Mouse (Mus musculus) stomach, postnatal 0 days (tissue): ENCODE results near the gene Tenm4. TPM values are rescaled to one million over a fixed set of nuclear protein-coding genes. Genes with fewer than 3 reads are reported as not detected.
A peak's percentile ranks its signal among the peaks of the same experiment; 100 is the strongest.

Experiments
- ATAC-seq: fragments of 200-750 bp; cut with Nextera tagmentation; 2 replicates; pipeline ENCODE4 v1.8.0; 2017; ENCODE audit not compliant: low FRiP score, low TSS enrichment
- DNase-seq: peaks from one replicate; pipeline ENCODE4 v3.0.0-alpha.2; 2016; ENCODE audit warnings: low spot score
- H3K27ac ChIP-seq: fragments of 300-500 bp; sonication (generic); replicated peaks from 2 replicates; pipeline ENCODE4 v1.5.1; 2014; ENCODE audit warnings: mild to moderate bottlenecking, control low read depth
- H3K27me3 ChIP-seq: fragments of 300-500 bp; sonication (generic); 2 replicates; pipeline ENCODE4 v1.6.1; 2014; ENCODE audit warnings: low read length; ENCODE audit not compliant: control insufficient read depth, insufficient read depth
- H3K36me3 ChIP-seq: fragments of 300-500 bp; sonication (generic); 2 replicates; pipeline ENCODE4 v1.6.1; 2014; ENCODE audit warnings: low read length, mixed read lengths; ENCODE audit not compliant: control insufficient read depth, insufficient read depth
- H3K4me1 ChIP-seq: fragments of 300-500 bp; sonication (generic); replicated peaks from 2 replicates; pipeline ENCODE4 v1.6.1; 2014; ENCODE audit warnings: antibody characterized with exemption; ENCODE audit not compliant: control insufficient read depth, insufficient read depth
- H3K4me2 ChIP-seq: fragments of 300-500 bp; sonication (generic); replicated peaks from 2 replicates; pipeline ENCODE4 v1.6.1; 2014; ENCODE audit warnings: low read depth, mild to moderate bottlenecking, control low read depth, moderate library complexity
- H3K4me3 ChIP-seq: fragments of 300-500 bp; sonication (generic); 2 replicates; pipeline ENCODE4 v1.5.1; 2014; ENCODE audit warnings: low read depth, low read length, control low read depth
- H3K9ac ChIP-seq: fragments of 300-500 bp; sonication (generic); 2 replicates; pipeline ENCODE4 v1.6.1; 2014; ENCODE audit warnings: mild to moderate bottlenecking, low read length, control low read depth, mixed read lengths
- H3K9me3 ChIP-seq: fragments of 300-500 bp; sonication (generic); 2 replicates; pipeline ENCODE4 v1.6.1; 2016; ENCODE audit warnings: low read length; ENCODE audit not compliant: control insufficient read depth
- CTCF ChIP-seq: IDR thresholded peaks from 2 replicates; pipeline ENCODE4 v1.5.1; 2016; ENCODE audit warnings: antibody characterized with exemption, low read depth, mild to moderate bottlenecking, moderate library complexity
- EP300 ChIP-seq: optimal IDR thresholded peaks from 2 replicates; pipeline ENCODE3; 2016; ENCODE audit warnings: antibody characterized with exemption
- WGBS: fragments of 180-500 bp; shearing (Covaris S2); extraction: QIAGEN DNeasy Blood & Tissue Kit; methylation state at CpG from one replicate; pipeline ENCODE4 v1.1.7; 2014; 5-methylcytosine and 5-hydroxymethylcytosine counted together
- polyA plus RNA-seq: library from polyadenylated mRNA; unstranded; fragments of >200 nt; fragmentation: Nextera tagmentation; extraction: Ambion mirVana; gene quantifications from 2 replicates; pipeline ENCODE4 v1.2.1, GENCODE M21; 2015

The Tenm4 gene
- polyA plus RNA-seq, 1 experiment from 2014 or later = 7.2 TPM

- Histone ChIP-seq H3K9ac (no peak overlapping the region), H3K36me3 (no peaks in the 10 kb centered on the region), H3K9me3 (no peaks in the 10 kb centered on the region), H3K4me1 (no peaks in the 10 kb centered on the region), H3K4me3 (no peak overlapping the region), H3K27ac (0 out of 2 replicates have a peak overlapping the region, but pooled peaks have one; percentile 8), H3K27me3 (no peaks in the 10 kb centered on the region), H3K4me2 (no peak overlapping the region)
- no peak for DNase-seq
- ATAC-seq = peak; percentile 47; the same call in 1 of the 2 replicates
- TF ChIP-seq EP300 (no peak), CTCF (no peak)
- WGBS = 61% methylated on average over 1 of the region's 1 CpGs
Measured at GRCm38 (mm10) chr7:96633008-96633407, 462.0 kb downstream of the Tenm4 start.

GRCm38 (mm10) chr7:96635830-96636440 lies 464.9 kb downstream of the Tenm4 start:
- no peak overlapping the region for H3K4me3 ChIP-seq
- ATAC-seq = no peak
- TF ChIP-seq CTCF (no peak), EP300 (no peak)
- H3K36me3 ChIP-seq = no peaks in the 10 kb centered on the region
- H3K4me2 ChIP-seq = no peak overlapping the region
- no peaks in the 10 kb centered on the region for H3K9me3 ChIP-seq
- no peak overlapping the region for H3K9ac ChIP-seq
- no peaks in the 10 kb centered on the region for H3K27me3 ChIP-seq
- no peak overlapping the region for H3K27ac ChIP-seq
- H3K4me1 ChIP-seq = no peaks in the 10 kb centered on the region
- no peak for DNase-seq
- 60% methylated on average over 7 of the region's 7 CpGs for WGBS

GRCm38 (mm10) chr7:96643461-96644204 lies 472.6 kb downstream of the Tenm4 start:
- ATAC-seq = peak; percentile 68; the same call in 1 of the 2 replicates
- TF ChIP-seq CTCF (no peak), EP300 (no peak)
- peak overlapping the region; percentile 45 for H3K4me2 ChIP-seq
- peak overlapping the region; percentile 8 for H3K4me3 ChIP-seq
- no peaks in the 10 kb centered on the region for H3K9me3 ChIP-seq
- H3K4me1 ChIP-seq = 0 out of 2 replicates have a peak, but pooled peaks cover 4% of the 10 kb centered on the region
- peak; percentile 54 for DNase-seq
- 6% methylated on average over 27 of the region's 27 CpGs for WGBS
- H3K9ac ChIP-seq = no peak overlapping the region
- H3K27me3 ChIP-seq = no peaks in the 10 kb centered on the region
- H3K27ac ChIP-seq = no peak overlapping the region
- no peaks in the 10 kb centered on the region for H3K36me3 ChIP-seq

GRCm38 (mm10) chr7:96644205-96644531 lies 473.1 kb downstream of the Tenm4 start:
- 0 out of 2 replicates have a peak, but pooled peaks cover 4% of the 10 kb centered on the region for H3K4me1 ChIP-seq
- H3K9ac ChIP-seq = no peak overlapping the region
- H3K9me3 ChIP-seq = no peaks in the 10 kb centered on the region
- no peaks in the 10 kb centered on the region for H3K36me3 ChIP-seq
- peak overlapping the region; percentile 8; the same call in 1 of the 2 replicates for H3K4me3 ChIP-seq
- H3K27ac ChIP-seq = no peak overlapping the region
- H3K27me3 ChIP-seq = no peaks in the 10 kb centered on the region
- no peak for ATAC-seq
- 15% methylated on average over 7 of the region's 7 CpGs for WGBS
- TF ChIP-seq CTCF (no peak), EP300 (no peak)
- DNase-seq = no peak
- H3K4me2 ChIP-seq = peak overlapping the region; percentile 45

GRCm38 (mm10) chr7:96647657-96648056 lies 476.6 kb downstream of the Tenm4 start:
- no peak for ATAC-seq
- Histone ChIP-seq H3K4me3 (no peak overlapping the region), H3K27ac (no peak overlapping the region), H3K4me1 (0 out of 2 replicates have a peak, but pooled peaks cover 4% of the 10 kb centered on the region), H3K9ac (no peak overlapping the region), H3K27me3 (no peaks in the 10 kb centered on the region), H3K4me2 (no peak overlapping the region), H3K9me3 (no peaks in the 10 kb centered on the region), H3K36me3 (no peaks in the 10 kb centered on the region)
- DNase-seq = no peak
- no peak for TF ChIP-seq CTCF
- TF ChIP-seq EP300 = no peak
- 53% methylated on average over 4 of the region's 4 CpGs for WGBS

- Histone ChIP-seq H3K9me3 (no peaks in the 10 kb centered on the region), H3K27ac (no peak overlapping the region), H3K4me2 (no peak overlapping the region), H3K27me3 (no peaks in the 10 kb centered on the region), H3K36me3 (no peaks in the 10 kb centered on the region), H3K4me3 (no peak overlapping the region), H3K4me1 (0 out of 2 replicates have a peak, but pooled peaks cover 4% of the 10 kb centered on the region), H3K9ac (no peak overlapping the region)
- DNase-seq (no peak), ATAC-seq (no peak)
- no peak for TF ChIP-seq EP300
- no peak for TF ChIP-seq CTCF
- WGBS = 65% methylated on average over 2 of the region's 2 CpGs
Measured at GRCm38 (mm10) chr7:96648606-96649005, 477.6 kb downstream of the Tenm4 start.
